Mouse (Mus musculus) MEL (cell line): Measurements from ENCODE around the gene Ripor2. TPM values are rescaled to one million over a fixed set of nuclear protein-coding genes. Genes with fewer than 3 reads are reported as not detected.
A peak's percentile ranks its signal among the peaks of the same experiment; 100 is the strongest.
"Not testable (repeated sequence)": the region's sequence is repeated elsewhere in the genome, so short reads cannot be mapped to it uniquely, and the experiment has no call there.

Experiments used
- DNase-seq: peaks from one replicate; pipeline ENCODE4 v3.0.0; 2011; ENCODE audit warnings: low read depth, low spot score
- H3K27ac ChIP-seq: 2 replicates; pipeline ENCODE4 v1.5.1; 2012; ENCODE audit warnings: low read depth, mild to moderate bottlenecking, control low read depth, low read length, moderate library complexity; ENCODE audit not compliant: control insufficient read depth
- H3K27me3 ChIP-seq, 2 experiments: fragments of 150-350 bp in 1 of 2; sonication (generic) in 1 of 2; 2 replicates each; pipeline ENCODE4 v1.6.1; 2012; ENCODE audit warnings: low read length in 2 of 2, mild to moderate bottlenecking in 2 of 2, improper control_type of control experiment in 1 of 2, moderate library complexity in 1 of 2; ENCODE audit not compliant: insufficient read depth in 2 of 2, control insufficient read depth in 1 of 2
- H3K36me3 ChIP-seq, 2 experiments: 2 replicates each; pipeline ENCODE4 v1.6.1; 2012 to 2014; ENCODE audit warnings: low read length in 2 of 2, improper control_type of control experiment in 1 of 2, inconsistent platforms in 1 of 2, mild to moderate bottlenecking in 1 of 2; ENCODE audit not compliant: insufficient read depth in 2 of 2, control insufficient read depth in 1 of 2
- H3K4me1 ChIP-seq, 2 experiments: fragments of 150-350 bp in 1 of 2; sonication (generic) in 1 of 2; 2 replicates each; pipeline ENCODE4 v1.6.1; 2012; ENCODE audit warnings: low read length in 2 of 2, improper control_type of control experiment in 1 of 2, mild to moderate bottlenecking in 1 of 2; ENCODE audit not compliant: insufficient read depth in 2 of 2, control insufficient read depth in 1 of 2
- H3K4me3 ChIP-seq, 2 experiments: fragments of 150-350 bp in 1 of 2; sonication (generic) in 1 of 2; 2 replicates each; pipeline ENCODE4 v1.5.1; 2012; ENCODE audit warnings: low read depth in 2 of 2, low read length in 2 of 2, mild to moderate bottlenecking in 2 of 2, moderate library complexity in 2 of 2, control low read depth in 1 of 2, improper control_type of control experiment in 1 of 2; ENCODE audit not compliant: control insufficient read depth in 1 of 2, insufficient read depth in 1 of 2
- H3K79me2 ChIP-seq: 2 replicates; pipeline ENCODE4 v1.6.1; 2012; ENCODE audit warnings: mild to moderate bottlenecking, low read length, moderate library complexity; ENCODE audit not compliant: control insufficient read depth, poor library complexity, insufficient read depth
- H3K9ac ChIP-seq: 2 replicates; pipeline ENCODE4 v1.6.1; 2012; ENCODE audit warnings: low read depth, mild to moderate bottlenecking, control low read depth, low read length, moderate library complexity; ENCODE audit not compliant: control insufficient read depth, poor library complexity, severe bottlenecking
- H3K9me3 ChIP-seq: fragments of 150-350 bp; sonication (generic); replicated peaks from 2 replicates; pipeline ENCODE4 v1.6.1; 2012; ENCODE audit warnings: mild to moderate bottlenecking, low read length, improper control_type of control experiment, moderate library complexity; ENCODE audit not compliant: insufficient read depth
- CHD1 ChIP-seq: IDR thresholded peaks from 2 replicates; pipeline ENCODE4 v1.6.1; 2012; ENCODE audit warnings: low read depth, mild to moderate bottlenecking, inconsistent platforms, low read length, improper control_type of control experiment
- CTCF ChIP-seq, 3 experiments: IDR thresholded peaks in 2 of 3; conservative IDR thresholded peaks in 1 of 3; 2 replicates each; pipeline ENCODE4 v1.5.1; 2011 to 2012; ENCODE audit warnings: low read length in 3 of 3, low read depth in 2 of 3, mild to moderate bottlenecking in 2 of 3, improper control_type of control experiment in 1 of 3, inconsistent platforms in 1 of 3, mixed read lengths in 1 of 3, moderate library complexity in 1 of 3; ENCODE audit not compliant: control insufficient read depth in 1 of 3, insufficient read depth in 1 of 3, poor library complexity in 1 of 3, severe bottlenecking in 1 of 3
- E2F4 ChIP-seq: IDR thresholded peaks from 2 replicates; pipeline ENCODE4 v1.6.1; 2011; ENCODE audit warnings: low read depth, low read length, improper control_type of control experiment, borderline replicate concordance
- ELF1 ChIP-seq: IDR thresholded peaks from 2 replicates; pipeline ENCODE4 v1.6.1; 2014; ENCODE audit warnings: low read depth, mild to moderate bottlenecking, inconsistent platforms, low read length, improper control_type of control experiment, moderate library complexity
- ETS1 ChIP-seq: IDR thresholded peaks from 2 replicates; pipeline ENCODE4 v1.6.1; 2012; ENCODE audit warnings: low read depth, mild to moderate bottlenecking, inconsistent platforms, low read length, improper control_type of control experiment, moderate library complexity
- GATA1 ChIP-seq: IDR thresholded peaks from 2 replicates; pipeline ENCODE4 v1.6.1; 2011; ENCODE audit warnings: low read depth, low read length, improper control_type of control experiment
- HCFC1 ChIP-seq: IDR thresholded peaks from 2 replicates; pipeline ENCODE4 v1.6.1; 2012; ENCODE audit warnings: low read depth, mild to moderate bottlenecking, inconsistent platforms, low read length, improper control_type of control experiment, moderate library complexity
- MAX ChIP-seq: IDR thresholded peaks from 2 replicates; pipeline ENCODE4 v1.6.1; 2011; ENCODE audit warnings: low read length, improper control_type of control experiment
- MYC ChIP-seq: IDR thresholded peaks from 2 replicates; pipeline ENCODE4 v1.6.1; 2011; ENCODE audit warnings: low read depth, mild to moderate bottlenecking, low read length, improper control_type of control experiment, moderate library complexity
- NELFE ChIP-seq: IDR thresholded peaks from 2 replicates; pipeline ENCODE4 v1.6.1; 2011; ENCODE audit warnings: low read depth, low read length, improper control_type of control experiment
- NRF1 ChIP-seq: IDR thresholded peaks from 2 replicates; pipeline ENCODE4 v1.6.1; 2014; ENCODE audit warnings: low read depth, mild to moderate bottlenecking, inconsistent platforms, low read length, improper control_type of control experiment, moderate library complexity; ENCODE audit not compliant: poor library complexity, insufficient read depth, severe bottlenecking
- POLR2A ChIP-seq, 2 experiments: IDR thresholded peaks; 2 replicates each; pipeline ENCODE4 v1.6.1; 2011 to 2012; ENCODE audit warnings: low read length in 2 of 2, mild to moderate bottlenecking in 2 of 2, control low read depth in 1 of 2, improper control_type of control experiment in 1 of 2, low read depth in 1 of 2, moderate library complexity in 1 of 2; ENCODE audit not compliant: control insufficient read depth in 1 of 2, insufficient read depth in 1 of 2, poor library complexity in 1 of 2
- POLR2AphosphoS2 ChIP-seq: IDR thresholded peaks from 2 replicates; pipeline ENCODE4 v1.6.1; 2011; ENCODE audit warnings: low read length, improper control_type of control experiment
- RCOR1 ChIP-seq: IDR thresholded peaks from 2 replicates; pipeline ENCODE4 v1.6.1; 2012; ENCODE audit warnings: low read depth, mild to moderate bottlenecking, inconsistent platforms, low read length, improper control_type of control experiment
- SIN3A ChIP-seq: IDR thresholded peaks from 2 replicates; pipeline ENCODE4 v1.6.1; 2012; ENCODE audit warnings: low read length, improper control_type of control experiment, inconsistent platforms
- TBP ChIP-seq: IDR thresholded peaks from 2 replicates; pipeline ENCODE4 v1.8.0; 2011; ENCODE audit warnings: low read depth, low read length, improper control_type of control experiment
- UBTF ChIP-seq: IDR thresholded peaks from 2 replicates; pipeline ENCODE4 v1.6.1; 2012; ENCODE audit warnings: low read depth, mild to moderate bottlenecking, inconsistent platforms, low read length, improper control_type of control experiment, moderate library complexity, borderline replicate concordance; ENCODE audit not compliant: insufficient read depth
- USF1 ChIP-seq: IDR thresholded peaks from 2 replicates; pipeline ENCODE4 v1.6.1; 2014; ENCODE audit warnings: low read depth, mild to moderate bottlenecking, inconsistent platforms, low read length, improper control_type of control experiment, moderate library complexity
- ZMIZ1 ChIP-seq: IDR thresholded peaks from 2 replicates; pipeline ENCODE4 v1.6.1; 2012; ENCODE audit warnings: low read depth, mild to moderate bottlenecking, inconsistent platforms, low read length, improper control_type of control experiment, moderate library complexity
- polyA plus RNA-seq, 2 experiments: library from polyadenylated mRNA; stranded (reverse) in 1 of 2; unstranded in 1 of 2; fragments of >175 nt in 1 of 2; fragments of >200 nt in 1 of 2; gene quantifications; 2 replicates each; pipeline versions ENCODE4 v1.2.1 to v1.2.4; 2012; ENCODE audit warnings: low replicate concordance in 2 of 2, low read depth in 1 of 2; ENCODE audit not compliant: insufficient read length in 2 of 2, insufficient read depth in 1 of 2, missing spikeins in 1 of 2
- total RNA-seq: library from RNA; depleted of rRNA; stranded (reverse); fragments of 300-350 nt; gene quantifications from 2 replicates; pipeline ENCODE4 v1.2.3, GENCODE M21; 2012

Gene Ripor2
- total and polyA plus RNA-seq, 3 experiments, result 13.5 to 18.5 TPM; not detected in 1

DNA sequence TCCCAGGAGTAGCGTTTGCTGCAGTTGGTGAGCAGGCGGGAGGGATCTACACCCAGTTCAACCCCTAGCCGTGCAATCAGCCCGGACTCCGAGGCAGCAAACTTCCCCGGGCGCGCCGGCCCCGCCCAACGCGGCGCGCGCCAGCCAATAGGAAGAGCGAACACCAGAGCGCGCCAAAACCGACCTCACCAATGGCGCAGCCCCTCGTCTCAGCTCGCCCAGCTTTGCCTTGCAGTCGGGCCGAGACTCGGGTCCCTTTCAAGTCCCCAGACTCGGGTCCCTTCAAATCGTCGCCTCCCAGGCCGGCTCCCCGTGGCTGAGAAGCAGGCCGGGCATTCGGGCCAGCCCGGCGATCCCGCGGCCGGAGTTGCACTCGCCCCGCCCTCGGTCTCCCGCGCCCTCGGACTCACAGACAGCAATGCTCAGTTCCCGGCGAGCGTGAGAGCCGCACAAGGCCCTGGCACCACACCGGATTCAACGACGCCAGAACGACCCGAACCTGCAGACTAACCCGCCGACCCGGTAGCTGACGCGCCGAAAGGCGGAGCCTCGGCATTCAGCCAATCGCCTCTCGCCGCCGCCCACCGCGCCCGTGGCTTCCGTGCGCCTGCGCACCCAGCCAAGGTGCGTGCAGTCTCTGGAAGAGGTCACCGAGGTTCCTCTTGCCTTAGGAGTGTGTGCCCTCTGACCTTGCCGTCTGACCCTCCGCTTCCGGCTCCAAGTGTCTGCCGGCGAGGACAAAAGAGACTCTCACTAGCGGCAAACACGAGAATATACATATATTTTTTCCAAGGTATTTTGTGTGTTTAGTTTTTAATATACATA lies 179.6 kb downstream of the Ripor2 start, which contains the start of gene Gmnn:
TSS of gene Gmnn (minus strand) at position 521 of the 825 bp plus-strand sequence.
- TF ChIP-seq POLR2AphosphoS2 (peak; percentile 93; the same call in 1 of the 2 replicates), SIN3A (peak; percentile 67), ELF1 (0 out of 2 replicates have a peak, but pooled peaks have one; percentile 39), MAX (peak; percentile 64), ETS1 (no peak), GATA1 (no peak), MYC (peak; percentile 71), NELFE (peak; percentile 75), E2F4 (peak; percentile 97), CHD1 (0 out of 2 replicates have a peak, but pooled peaks have one; percentile 35), TBP (peak; percentile 65), UBTF (no peak), HCFC1 (peak; percentile 82), USF1 (0 out of 2 replicates have a peak, but pooled peaks have one; percentile 4), POLR2A (IDR thresholded peaks at IDR 0.05; ENCODE audit: control insufficient read depth in 1 of 2, insufficient read depth in 1 of 2, low read depth in 1 of 2, low read length in 2 of 2, poor library complexity in 1 of 2) (peak; percentile 74 to 86), NRF1 (peak; percentile 98), CTCF (IDR thresholded peaks at IDR 0.05 in 2 of 3, conservative IDR thresholded peaks at IDR 0.05 in 1 of 3; ENCODE audit: control insufficient read depth in 1 of 3, insufficient read depth in 1 of 3, low read depth in 2 of 3, low read length in 3 of 3, poor library complexity in 1 of 3, severe bottlenecking in 1 of 3) (no peak), RCOR1 (no peak)
- Histone ChIP-seq H3K4me1 (peaks cover 0 to 22% of the 10 kb centered on the region in 2 experiments; a peak in 3 of 4 replicates), H3K36me3 (peaks cover 15 to 37% of the 10 kb centered on the region in 2 experiments), H3K27me3 (no peaks in the 10 kb centered on the region), H3K4me3 (peak within 1 kb of the TSS; percentile 63 to 85), H3K9me3 (no peaks in the 10 kb centered on the region), H3K79me2 (peaks cover 26% of the 10 kb centered on the region), H3K27ac (peak within 1 kb of the TSS; percentile 97), H3K9ac (peak within 1 kb of the TSS; percentile 96)
- peak; percentile 96 for DNase-seq

DNA sequence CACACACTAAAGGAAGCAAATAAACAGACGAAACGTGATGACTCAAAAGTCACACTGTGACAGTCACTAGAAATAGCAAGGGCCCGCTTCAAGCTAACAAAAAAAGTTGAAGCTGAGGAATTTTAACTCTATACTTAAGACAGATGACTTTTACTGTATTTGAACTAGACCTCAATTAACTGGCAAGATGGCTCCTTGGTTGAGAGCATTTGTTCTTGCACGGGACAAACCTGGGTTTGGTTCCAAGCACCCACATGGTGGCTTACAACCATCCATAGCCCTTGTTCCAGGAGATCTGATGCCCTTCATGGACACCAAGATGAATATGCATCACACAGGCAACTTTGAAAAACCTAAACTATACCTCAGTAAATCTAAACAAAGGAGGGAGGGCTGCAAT lies 180.3 kb downstream of the Ripor2 start:
- no peak; the same call in 1 of the 2 replicates for TF ChIP-seq POLR2AphosphoS2
- no peak for TF ChIP-seq ZMIZ1
- peak; percentile 8; the same call in 1 of the 2 replicates for TF ChIP-seq MAX
- Histone ChIP-seq H3K9ac (peak overlapping the region; percentile 96), H3K79me2 (peaks cover 26% of the 10 kb centered on the region), H3K4me1 (peaks cover 0 to 22% of the 10 kb centered on the region in 2 experiments; a peak in 3 of 4 replicates), H3K27ac (peak overlapping the region; percentile 73), H3K27me3 (no peaks in the 10 kb centered on the region), H3K9me3 (no peaks in the 10 kb centered on the region), H3K4me3 (peak overlapping the region; percentile 55 to 85), H3K36me3 (peaks cover 12 to 37% of the 10 kb centered on the region in 2 experiments)
- no peak for DNase-seq

DNA sequence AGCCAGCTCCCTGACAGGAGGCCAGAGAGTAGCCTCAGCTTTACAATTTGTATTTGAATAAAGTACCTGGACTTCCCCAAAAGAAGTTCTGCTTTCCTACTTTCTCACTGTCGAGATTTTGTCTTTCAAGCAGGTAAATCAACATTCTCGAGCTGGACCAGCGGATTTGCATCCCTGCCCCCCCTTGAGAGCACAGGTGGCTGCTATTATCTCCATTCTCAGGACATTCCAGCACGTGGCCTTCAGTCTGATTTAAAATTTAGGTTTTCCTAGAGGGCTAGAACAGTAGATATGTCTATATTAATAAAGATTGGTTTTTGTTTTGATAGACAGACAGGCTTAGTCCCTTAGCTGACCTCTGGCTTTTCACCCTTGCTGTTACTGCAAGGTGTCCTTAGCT lies 185.8 kb downstream of the Ripor2 start:
- not testable (repeated sequence) for H3K4me1 ChIP-seq, H3K27me3 ChIP-seq, H3K79me2 ChIP-seq, H3K36me3 ChIP-seq, H3K27ac ChIP-seq, H3K4me3 ChIP-seq, H3K9ac ChIP-seq, DNase-seq, H3K9me3 ChIP-seq
